Mouse (Mus musculus): ENCODE measurements at regions not wholly inside any gene's neighbourhood (a gene's known extent, or its start where the extent isn't known, plus 50 kb on each side); places are given as distances from the start of the nearest gene placed in this dataset.
"Not testable (repeated sequence)": the region's sequence is repeated elsewhere in the genome, so short reads cannot be mapped to it uniquely, and the experiment has no call there.

- CTCF ChIA-PET = no interaction called here
- POLR2A ChIA-PET = no interaction called here
These were observed 2017.1 kb upstream of the Pcdh20 start for GRCm38 (mm10) chr14:90488301-90488700.

GRCm38 (mm10) chr14:90447971-90448370 lies 1976.8 kb upstream of the Pcdh20 start:
- ChIA-PET POLR2A (no interaction called here), CTCF (no interaction called here)

- CTCF ChIA-PET = interaction anchor here in 2 of 4 experiments (0.9 to 1.2 kb wide), 2 partner anchors 9 to 51 kb away, joined by 3 read pairs; no protein-coding TSS in a partner anchor
These were observed 1961.8 kb upstream of the Pcdh20 start for GRCm38 (mm10) chr14:90432874-90433543.

DNA sequence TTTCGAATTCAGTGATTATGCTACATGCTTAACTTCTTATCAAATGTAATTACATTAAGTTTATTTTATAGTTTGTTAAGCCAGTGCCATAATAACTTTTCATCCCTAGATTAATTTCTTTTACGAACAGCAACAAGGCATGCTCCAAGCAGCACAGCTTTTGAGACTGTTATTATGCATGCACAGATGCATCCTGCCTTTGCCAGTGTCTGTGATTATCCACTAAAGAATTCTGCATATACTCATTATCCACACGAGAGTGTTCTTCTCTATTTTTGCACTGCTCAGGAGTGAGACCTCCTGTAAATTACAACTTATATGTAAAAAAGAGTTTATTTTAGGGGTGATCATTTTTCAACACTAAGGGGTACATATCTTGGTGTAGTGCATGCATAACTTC lies 1941.5 kb upstream of the Pcdh20 start:
- ChIA-PET POLR2A (no interaction called here), CTCF (no interaction called here)

More at GRCm38 (mm10) chr14:90432874-90433543, 1961.8 kb upstream of the Pcdh20 start:
- POLR2A ChIA-PET = no interaction called here

DNA sequence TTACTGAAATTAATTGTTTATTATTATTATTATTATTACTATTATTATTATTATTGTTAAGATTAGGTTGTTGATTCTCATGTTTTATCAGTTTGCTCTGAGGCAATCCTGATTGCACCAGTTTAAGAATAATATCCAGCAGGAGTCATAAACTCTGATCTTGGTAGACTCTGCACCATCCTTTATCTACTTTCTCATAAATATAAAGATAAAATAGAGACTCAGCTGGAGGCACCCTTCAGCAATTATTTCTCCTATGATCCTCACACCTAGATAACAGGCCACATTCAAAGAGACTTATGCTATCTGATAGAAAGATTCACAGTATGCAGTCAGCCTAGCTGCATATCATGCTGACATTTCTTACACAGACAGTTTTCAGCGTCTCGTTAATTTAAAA lies 1935.2 kb upstream of the Pcdh20 start:
- ChIA-PET CTCF (no interaction called here), POLR2A (no interaction called here)

DNA sequence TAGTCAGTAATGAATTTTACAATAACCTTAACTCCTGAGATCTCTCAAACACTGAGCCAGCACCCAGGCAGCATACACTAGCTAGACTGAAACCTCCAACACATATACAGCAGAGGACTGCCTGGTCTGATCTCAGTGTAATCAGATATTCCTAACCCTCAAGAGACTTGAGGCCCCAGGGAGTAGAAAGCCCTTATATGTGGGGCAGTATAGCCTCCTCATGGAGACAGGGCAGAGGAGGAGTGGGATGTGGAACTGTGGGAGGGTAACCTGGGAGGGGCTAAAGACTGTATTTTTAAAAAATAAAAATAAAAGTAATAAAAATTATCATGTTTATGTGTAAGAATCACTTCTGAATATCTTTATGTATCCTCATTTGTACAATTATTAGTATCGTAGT lies 1934.3 kb upstream of the Pcdh20 start:
- POLR2A ChIA-PET = no interaction called here
- CTCF ChIA-PET = no interaction called here

DNA sequence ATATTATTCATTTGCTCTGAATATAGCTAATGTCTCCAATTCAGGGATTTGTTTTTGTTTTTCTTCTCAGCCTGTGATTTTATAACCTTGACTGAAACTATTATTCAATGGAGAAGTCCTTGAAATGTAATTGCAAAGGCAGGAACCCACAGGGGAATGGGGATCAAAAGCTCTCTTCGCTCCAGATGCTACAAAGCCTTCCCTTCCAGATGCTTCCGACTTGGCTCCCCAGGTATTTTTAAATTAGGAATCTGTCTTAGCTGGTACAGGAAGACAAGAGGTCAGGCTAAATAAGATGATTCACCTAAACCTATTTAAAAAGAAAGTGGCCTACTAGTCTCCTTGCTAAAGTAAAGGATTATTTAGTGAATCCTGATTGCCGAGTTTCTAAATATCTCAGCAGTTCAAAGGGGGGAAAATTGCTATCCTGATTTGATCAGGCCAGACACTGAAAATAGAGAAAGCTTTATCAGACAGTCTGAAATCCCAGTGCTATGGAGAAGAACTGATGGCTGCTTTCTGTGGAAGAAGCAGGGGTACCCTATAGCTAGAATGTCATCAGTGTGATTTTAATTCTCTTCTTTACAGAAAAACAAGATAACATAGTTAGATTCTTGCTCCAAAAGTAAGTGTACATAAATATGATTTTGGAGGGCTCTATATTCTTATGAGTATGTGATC lies 1896.2 kb upstream of the Pcdh20 start:
- ChIA-PET CTCF (no interaction called here), POLR2A (no interaction called here)

DNA sequence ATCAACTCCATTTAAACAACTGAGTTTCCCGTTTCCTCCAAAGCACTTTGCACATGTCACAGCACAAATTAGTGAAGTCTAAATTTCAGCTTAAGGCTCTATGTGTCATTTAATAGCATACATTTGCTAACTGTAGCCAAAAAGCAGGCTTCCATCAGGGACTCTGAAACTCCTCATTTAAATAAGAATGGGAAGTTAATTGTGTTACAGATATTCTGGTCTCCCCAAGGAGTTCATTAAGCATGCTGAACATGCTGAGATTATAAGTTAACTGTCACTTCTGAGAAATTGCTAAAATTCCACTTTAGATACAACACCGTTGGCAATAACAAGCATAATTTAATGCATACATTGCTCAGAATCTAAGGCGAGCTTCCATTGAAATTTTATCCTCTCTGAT lies 1863.3 kb upstream of the Pcdh20 start:
- ChIA-PET CTCF (no interaction called here), POLR2A (no interaction called here)

DNA sequence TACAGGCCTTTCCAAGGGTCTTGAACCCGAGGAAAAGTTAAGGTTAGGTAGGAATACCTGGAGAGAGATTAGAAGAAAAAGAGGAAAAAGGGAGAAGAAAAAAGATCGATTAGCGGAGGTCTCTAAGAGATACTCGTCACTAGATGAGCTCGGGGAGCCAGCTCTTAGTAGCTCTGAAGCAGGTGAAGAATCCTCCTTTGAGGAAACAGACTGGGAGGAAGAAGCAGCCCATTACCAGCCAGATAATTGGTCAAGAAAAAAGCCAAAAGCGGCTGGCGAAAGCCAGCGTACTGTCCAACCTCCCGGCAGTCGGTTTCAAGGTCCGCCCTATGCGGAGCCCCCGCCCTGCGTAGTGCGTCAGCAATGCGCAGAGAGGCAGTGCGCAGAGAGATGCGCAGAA lies 1824.3 kb upstream of the Pcdh20 start:
- CTCF ChIA-PET, POLR2A ChIA-PET: not testable (repeated sequence)

DNA sequence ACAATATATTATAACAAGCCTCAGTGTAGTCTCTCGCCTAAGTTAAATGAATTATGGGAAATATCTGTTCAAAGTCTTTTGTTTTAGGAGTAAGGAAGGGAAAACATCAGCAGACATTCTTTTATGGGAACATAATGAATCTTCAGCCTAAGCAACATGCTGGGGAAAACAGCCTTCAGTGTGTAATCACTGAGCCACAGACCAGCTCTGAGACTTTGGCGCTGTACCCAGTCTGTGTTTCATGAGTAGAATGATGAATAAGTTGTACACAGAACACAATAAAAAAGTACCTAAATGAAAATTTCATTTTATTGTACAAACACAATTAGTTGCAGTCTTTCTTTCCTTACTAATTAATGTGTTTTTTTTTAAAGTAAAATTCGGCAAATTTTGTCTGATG lies 1774.8 kb upstream of the Pcdh20 start:
- ChIA-PET CTCF (no interaction called here), POLR2A (no interaction called here)

- CTCF ChIA-PET = no interaction called here
- POLR2A ChIA-PET = no interaction called here
These were observed 1761.5 kb upstream of the Pcdh20 start for GRCm38 (mm10) chr14:90232661-90233060.

DNA sequence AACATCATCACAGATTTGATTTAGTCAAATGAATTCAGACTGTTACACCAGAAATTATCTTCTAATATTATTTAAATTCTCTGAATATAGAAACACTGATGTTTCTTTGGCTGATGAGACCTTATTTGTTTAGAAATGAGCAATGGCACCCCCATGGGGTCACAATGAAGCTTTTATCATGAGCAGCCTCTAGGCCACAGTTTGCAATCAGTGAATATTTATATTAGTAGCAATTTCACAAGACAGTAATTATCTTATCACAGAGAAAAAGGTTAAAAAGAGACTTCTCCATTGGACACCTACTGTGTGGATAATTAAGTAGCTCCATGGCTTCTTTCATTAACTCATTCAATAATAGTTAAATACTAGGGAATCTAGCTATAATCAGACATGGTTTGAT lies 1729.1 kb upstream of the Pcdh20 start:
- ChIA-PET POLR2A (no interaction called here), CTCF (no interaction called here)

DNA sequence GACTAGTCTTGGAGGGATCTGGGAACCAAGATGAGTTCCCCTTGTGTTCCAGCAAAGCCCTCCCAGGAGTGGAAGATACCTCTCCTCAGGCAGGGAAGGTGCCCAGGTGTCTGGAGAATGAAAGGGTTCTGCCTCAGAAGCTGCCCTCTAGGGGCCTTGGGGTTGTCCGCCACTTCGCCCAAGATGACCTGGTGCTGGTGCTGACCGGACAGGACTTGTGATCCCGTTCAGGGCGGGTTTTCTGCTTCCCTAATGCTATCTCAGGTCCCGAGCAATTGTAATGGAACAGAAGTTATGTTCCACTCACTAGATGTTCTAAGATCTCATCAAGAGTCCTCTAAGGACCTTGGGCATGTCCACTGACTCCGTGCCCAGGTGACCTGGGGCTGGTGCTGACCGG lies 1726.6 kb upstream of the Pcdh20 start:
- POLR2A ChIA-PET = no interaction called here
- CTCF ChIA-PET = no interaction called here

- CTCF ChIA-PET = no interaction called here
- POLR2A ChIA-PET = no interaction called here
These were observed 1701.5 kb upstream of the Pcdh20 start for GRCm38 (mm10) chr14:90172729-90173128.

All from embryonic stem cell, embryonic (primary cell).